Mouse (Mus musculus): ENCODE results near the gene Lactb. TPM values are rescaled to one million over a fixed set of nuclear protein-coding genes. Genes with fewer than 3 reads are reported as not detected.
"Not testable (repeated sequence)": the region's sequence is repeated elsewhere in the genome, so short reads cannot be mapped to it uniquely, and the experiment has no call there.

The Lactb gene
- polyA plus RNA-seq, 1 experiment from 2014 or later: 8.5 TPM

DNA sequence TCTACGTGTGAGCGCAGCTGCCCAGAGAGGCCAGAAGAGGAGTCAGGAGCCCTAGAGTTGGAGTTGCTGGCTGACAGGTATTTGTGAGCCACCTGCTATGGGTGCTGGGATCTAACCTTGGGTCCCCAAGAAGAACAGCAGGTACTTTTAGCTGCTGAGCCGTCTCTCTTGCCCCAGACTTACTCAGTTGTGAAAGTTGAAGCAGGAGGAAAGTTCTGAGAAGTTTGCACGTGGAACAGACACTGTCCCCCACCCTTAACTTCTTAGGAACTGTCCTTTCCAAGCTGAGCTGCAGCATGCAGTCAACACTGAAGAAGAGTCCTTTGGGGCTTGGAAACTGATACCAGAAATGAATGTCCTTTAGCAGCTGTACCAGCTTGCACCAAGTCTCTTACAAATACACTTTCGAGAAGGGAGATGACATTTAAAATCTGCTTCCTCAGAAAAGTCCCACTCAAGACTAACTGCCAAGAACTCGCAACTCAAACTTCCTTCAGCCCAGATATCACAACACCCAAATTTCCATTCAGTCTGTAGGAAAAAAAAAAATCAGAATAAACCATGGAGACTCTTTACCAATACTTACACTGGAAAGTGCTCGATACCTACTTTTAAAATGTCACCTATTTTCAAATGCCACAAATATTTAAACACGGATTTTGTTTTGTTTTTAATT lies 57.9 kb downstream of the Lactb start:
- Histone ChIP-seq H3K36me3 (ENCODE audit: poor library complexity, severe bottlenecking) (no peaks in the 10 kb centered on the region), H3K9me3 (replicated peaks) (no peaks in the 10 kb centered on the region), H3K4me3 (no peak overlapping the region; the same call in 1 of the 2 replicates), H3K27ac (no peak overlapping the region), H3K9ac (no peak overlapping the region), H3K4me2 (peak overlapping the region; percentile 89; the same call in 1 of the 2 replicates), H3K4me1 (peaks cover 56% of the 10 kb centered on the region), H3K27me3 (no peaks in the 10 kb centered on the region)
- WGBS: 95% methylated on average over 8 of the region's 8 CpGs
- ATAC-seq: no peak

DNA sequence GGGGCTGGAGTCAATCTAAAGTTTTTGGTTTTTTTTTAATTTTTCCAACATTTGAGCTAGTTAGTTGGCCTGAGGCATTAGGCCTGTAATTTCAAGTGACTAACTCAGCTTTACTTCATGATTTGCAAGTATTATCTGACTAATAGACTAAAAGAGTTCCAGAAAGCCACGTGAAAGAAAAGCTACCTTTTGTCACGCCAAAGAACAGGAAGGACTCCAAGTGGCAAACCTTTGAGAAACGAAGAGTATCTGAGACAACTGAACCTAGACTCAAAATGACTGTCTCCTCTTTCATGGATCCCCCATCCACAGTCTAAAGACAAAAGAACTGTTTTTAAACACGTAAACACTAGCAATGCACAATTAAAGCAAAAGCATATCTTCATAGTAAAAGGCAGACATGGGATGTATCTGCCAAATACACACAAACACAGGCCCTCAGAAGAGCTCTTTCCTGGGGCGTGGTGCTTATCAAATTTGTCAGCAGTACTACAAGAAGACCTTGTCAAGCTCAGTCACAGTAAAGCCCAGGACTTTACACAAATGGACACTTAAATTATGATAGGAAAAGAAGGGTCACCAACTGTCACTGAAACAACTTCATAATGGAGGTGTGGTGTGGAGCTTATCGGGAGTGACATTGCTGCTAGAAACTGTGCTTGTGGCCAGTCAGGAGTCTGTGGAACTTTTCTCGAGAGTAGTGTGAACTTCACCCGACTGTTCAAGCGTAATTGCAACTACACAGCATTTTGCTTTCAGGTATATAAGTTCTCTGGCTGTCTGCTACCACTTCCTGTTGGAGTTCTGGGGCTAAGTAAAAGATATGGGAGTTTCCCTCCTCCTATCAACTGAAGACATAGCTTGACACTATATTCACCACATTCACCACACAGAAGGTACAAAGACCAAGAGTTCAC lies 59.2 kb downstream of the Lactb start:
- no peak overlapping the region for H3K9ac ChIP-seq
- H3K36me3 ChIP-seq (ENCODE audit: poor library complexity, severe bottlenecking): no peaks in the 10 kb centered on the region
- H3K4me2 ChIP-seq: no peak overlapping the region
- no peak overlapping the region for H3K27ac ChIP-seq
- no peak for ATAC-seq
- WGBS: 91% methylated on average over 9 of the region's 9 CpGs
- H3K4me1 ChIP-seq: peaks cover 68% of the 10 kb centered on the region
- H3K9me3 ChIP-seq (replicated peaks): no peaks in the 10 kb centered on the region
- no peaks in the 10 kb centered on the region for H3K27me3 ChIP-seq
- no peak overlapping the region for H3K4me3 ChIP-seq

DNA sequence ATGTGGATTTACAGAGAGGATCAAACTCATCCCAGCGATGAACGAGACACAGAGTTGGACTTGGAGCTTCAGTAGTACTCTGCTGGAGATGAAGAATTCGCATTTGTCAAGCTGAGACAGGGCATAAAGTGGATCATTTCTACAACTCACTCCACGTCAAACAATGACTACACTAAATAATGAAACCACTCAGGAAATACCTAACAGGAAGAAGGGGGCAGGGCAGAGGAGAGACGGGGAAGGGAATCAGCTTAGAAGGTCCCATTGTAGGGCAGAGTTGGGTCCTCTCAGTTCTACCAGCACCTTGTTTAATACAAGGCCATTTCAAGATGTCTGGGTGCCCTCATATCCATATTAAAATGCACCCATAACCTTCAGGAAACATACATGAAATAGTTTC lies 59.9 kb downstream of the Lactb start:
- Histone ChIP-seq H3K9me3 (replicated peaks) (no peaks in the 10 kb centered on the region), H3K4me1 (peaks cover 66% of the 10 kb centered on the region), H3K9ac (no peak overlapping the region), H3K36me3 (ENCODE audit: poor library complexity, severe bottlenecking) (no peaks in the 10 kb centered on the region), H3K27ac (no peak overlapping the region), H3K27me3 (no peaks in the 10 kb centered on the region), H3K4me2 (no peak overlapping the region), H3K4me3 (no peak overlapping the region)
- no peak for ATAC-seq
- WGBS: 92% methylated on average over 5 of the region's 5 CpGs

DNA sequence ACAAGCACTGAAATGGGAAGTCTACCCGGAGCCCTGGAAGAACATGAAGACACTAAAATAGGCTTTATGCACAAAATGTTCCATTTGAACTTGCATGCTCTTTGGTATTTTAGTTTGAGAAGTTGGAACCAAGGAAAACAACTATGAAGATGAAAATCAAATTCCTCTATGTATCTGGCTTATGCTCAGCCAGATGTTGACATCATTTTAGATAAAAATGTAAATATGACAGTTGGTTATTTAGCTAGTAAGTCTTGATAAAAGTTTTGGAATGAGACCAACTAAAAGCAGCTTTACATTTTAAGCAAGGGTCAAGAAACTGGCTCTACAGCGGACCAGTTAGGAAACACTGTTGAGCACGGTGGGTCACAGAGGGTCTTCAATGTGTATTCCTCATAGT lies 60.7 kb downstream of the Lactb start:
- peaks cover 70% of the 10 kb centered on the region for H3K4me1 ChIP-seq
- WGBS: 97% methylated on average over 3 of the region's 3 CpGs
- ATAC-seq: no peak
- no peak overlapping the region for H3K4me3 ChIP-seq
- H3K27ac ChIP-seq: no peak overlapping the region
- H3K4me2 ChIP-seq: no peak overlapping the region
- no peaks in the 10 kb centered on the region for H3K36me3 ChIP-seq (ENCODE audit: poor library complexity, severe bottlenecking)
- H3K27me3 ChIP-seq: no peaks in the 10 kb centered on the region
- H3K9ac ChIP-seq: no peak overlapping the region
- no peaks in the 10 kb centered on the region for H3K9me3 ChIP-seq (replicated peaks)

DNA sequence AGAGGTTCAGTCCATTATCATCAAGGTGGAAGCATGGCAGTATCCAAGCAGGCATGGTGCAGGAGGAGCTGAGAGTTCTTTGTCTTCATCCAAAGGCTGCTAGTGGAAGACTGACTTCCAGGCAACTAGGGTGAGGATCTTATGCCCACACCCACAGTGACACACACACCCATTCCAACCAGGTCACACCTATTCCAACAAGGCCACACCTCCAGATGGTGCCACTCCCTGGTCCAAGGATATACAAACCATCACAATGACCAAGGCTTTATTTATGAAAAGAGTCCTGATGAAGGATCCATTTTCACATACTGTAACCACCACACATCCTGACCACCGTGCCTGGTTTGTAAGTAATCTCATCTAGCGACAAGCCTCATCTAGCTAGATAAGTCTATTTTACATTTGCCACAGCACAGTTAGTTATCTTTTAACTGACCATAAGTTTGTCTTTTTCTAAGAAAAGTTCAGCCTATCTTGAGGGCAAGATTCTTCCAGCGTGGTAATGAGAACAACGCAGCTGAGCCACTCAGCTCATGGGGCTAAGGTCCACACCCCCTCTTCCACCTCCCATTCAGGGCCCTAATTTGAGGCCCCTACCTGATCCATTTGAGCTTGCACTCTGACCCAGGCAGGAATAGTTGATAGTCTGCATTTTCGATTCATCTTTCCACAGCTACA lies 61.9 kb downstream of the Lactb start:
- not testable (repeated sequence) for H3K4me3 ChIP-seq
- peak overlapping the region; percentile 79; the same call in 1 of the 2 replicates for H3K27ac ChIP-seq
- peaks cover 67% of the 10 kb centered on the region for H3K4me1 ChIP-seq

DNA sequence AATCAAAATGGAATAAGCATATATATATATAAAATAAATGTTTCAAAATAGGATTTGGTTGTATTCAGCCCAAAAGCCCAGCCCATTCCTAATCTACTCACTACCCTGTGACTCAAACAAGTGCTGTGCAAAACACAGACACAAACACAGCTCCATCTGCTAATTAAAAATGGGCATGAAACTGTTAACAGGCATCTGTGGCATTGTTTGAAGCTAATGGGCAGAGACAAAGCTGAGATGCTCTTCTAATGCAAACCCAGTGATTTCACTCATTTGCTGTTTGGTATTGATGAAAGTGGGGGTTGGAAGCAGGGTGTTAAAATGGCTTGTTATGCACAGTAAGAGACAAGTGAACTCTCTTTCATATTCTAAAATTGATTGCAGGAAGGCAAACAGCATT lies 63.0 kb downstream of the Lactb start:
- Histone ChIP-seq H3K9me3 (replicated peaks) (no peaks in the 10 kb centered on the region), H3K4me3 (no peak overlapping the region), H3K36me3 (ENCODE audit: poor library complexity, severe bottlenecking) (no peaks in the 10 kb centered on the region), H3K4me1 (peaks cover 63% of the 10 kb centered on the region), H3K9ac (no peak overlapping the region), H3K4me2 (peak overlapping the region; percentile 34), H3K27ac (peak overlapping the region; percentile 79), H3K27me3 (no peaks in the 10 kb centered on the region)
- ATAC-seq: peak; percentile 75

More for the DNA sequence above, 61.9 kb downstream of the Lactb start:
- H3K36me3 ChIP-seq (ENCODE audit: poor library complexity, severe bottlenecking); H3K27me3 ChIP-seq; H3K9me3 ChIP-seq (replicated peaks); ATAC-seq; H3K9ac ChIP-seq; H3K4me2 ChIP-seq: not testable (repeated sequence)
- 97% methylated on average over 5 of the region's 5 CpGs for WGBS

DNA sequence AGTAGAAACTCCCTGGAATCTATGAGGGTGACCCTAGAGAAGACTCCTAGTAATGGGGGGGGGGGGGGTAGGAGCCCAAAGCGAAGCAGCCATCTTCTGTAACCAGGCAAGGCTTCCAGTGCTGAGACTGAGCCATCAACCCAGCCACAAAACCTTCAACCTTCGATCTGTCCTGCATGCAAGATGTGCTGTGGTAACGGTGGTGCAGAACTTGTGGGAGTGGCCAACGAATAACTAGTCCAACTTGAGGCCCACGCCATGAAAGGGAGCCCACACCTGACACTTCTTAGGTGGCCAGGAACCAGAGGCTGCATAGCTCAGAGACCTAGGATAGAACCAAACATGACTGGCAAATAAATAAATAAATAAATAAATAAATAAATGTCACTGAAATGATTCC lies 64.6 kb downstream of the Lactb start:
- WGBS: 89% methylated on average over 5 of the region's 5 CpGs
- Histone ChIP-seq H3K27me3 (no peaks in the 10 kb centered on the region), H3K9me3 (replicated peaks) (no peaks in the 10 kb centered on the region), H3K4me3 (no peak overlapping the region), H3K27ac (no peak overlapping the region), H3K9ac (no peak overlapping the region), H3K4me2 (no peak overlapping the region), H3K4me1 (peaks cover 67% of the 10 kb centered on the region), H3K36me3 (ENCODE audit: poor library complexity, severe bottlenecking) (no peaks in the 10 kb centered on the region)
- ATAC-seq: no peak

DNA sequence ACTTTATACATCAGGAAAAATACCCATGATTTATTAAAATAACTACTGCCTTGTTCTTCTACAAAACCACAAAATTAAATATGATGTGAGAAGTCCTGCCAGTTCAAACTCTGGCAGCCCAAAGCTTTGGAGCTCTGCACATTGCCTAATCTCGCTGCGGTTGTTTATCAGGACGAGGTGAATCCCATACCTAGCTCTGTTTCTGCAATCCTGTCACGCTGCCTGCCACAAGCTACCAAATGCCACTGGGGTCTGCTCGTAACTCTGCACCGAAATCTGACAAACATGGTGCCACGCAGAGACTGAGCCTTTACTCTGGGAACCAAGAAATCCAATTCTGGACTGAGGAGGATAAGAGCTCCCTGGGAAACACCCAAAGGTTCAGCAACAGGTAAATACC lies 65.4 kb downstream of the Lactb start:
- 91% methylated on average over 7 of the region's 7 CpGs for WGBS
- Histone ChIP-seq H3K27ac (no peak overlapping the region), H3K9ac (no peak overlapping the region), H3K27me3 (no peaks in the 10 kb centered on the region), H3K4me1 (peaks cover 65% of the 10 kb centered on the region), H3K9me3 (replicated peaks) (no peaks in the 10 kb centered on the region), H3K36me3 (ENCODE audit: poor library complexity, severe bottlenecking) (no peaks in the 10 kb centered on the region), H3K4me3 (no peak overlapping the region), H3K4me2 (no peak overlapping the region)
- no peak for ATAC-seq

DNA sequence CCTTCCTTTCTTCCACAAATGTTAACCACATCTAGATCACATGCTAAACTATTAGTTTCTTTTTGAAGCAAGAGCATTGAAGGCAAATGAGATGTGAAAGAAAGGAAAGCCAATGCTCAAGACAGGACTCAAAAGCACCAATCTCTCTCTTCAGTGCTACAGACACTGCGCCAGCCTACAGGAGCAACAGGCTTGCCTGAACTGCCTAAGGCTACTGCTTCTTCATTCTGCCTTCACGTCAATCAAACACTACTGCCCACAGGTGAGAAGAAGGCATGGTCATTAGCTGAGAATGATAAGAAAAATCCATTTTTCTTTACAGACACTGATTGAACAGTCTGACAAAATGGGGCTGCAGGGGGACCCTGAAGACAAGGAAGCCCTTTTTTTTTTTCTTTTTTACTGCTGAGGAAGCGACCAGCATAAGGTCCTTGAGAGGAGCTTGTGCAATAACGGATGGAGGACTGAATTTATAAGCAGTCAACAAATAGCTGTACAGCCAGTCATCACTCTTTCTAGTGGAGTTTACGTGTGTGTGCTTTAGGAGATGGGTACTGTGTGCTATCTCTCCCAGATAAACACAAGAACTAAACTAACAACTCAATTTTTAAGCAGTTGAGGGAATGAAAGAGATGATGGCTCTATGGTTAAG lies 67.4 kb downstream of the Lactb start:
- no peak overlapping the region for H3K9ac ChIP-seq
- peaks cover 55% of the 10 kb centered on the region for H3K4me1 ChIP-seq
- H3K4me3 ChIP-seq: no peak overlapping the region
- no peaks in the 10 kb centered on the region for H3K36me3 ChIP-seq (ENCODE audit: poor library complexity, severe bottlenecking)
- WGBS: 93% methylated on average over 5 of the region's 5 CpGs
- ATAC-seq: no peak
- H3K27ac ChIP-seq: no peak overlapping the region
- H3K27me3 ChIP-seq: no peaks in the 10 kb centered on the region
- H3K9me3 ChIP-seq (replicated peaks): no peaks in the 10 kb centered on the region
- H3K4me2 ChIP-seq: no peak overlapping the region

DNA sequence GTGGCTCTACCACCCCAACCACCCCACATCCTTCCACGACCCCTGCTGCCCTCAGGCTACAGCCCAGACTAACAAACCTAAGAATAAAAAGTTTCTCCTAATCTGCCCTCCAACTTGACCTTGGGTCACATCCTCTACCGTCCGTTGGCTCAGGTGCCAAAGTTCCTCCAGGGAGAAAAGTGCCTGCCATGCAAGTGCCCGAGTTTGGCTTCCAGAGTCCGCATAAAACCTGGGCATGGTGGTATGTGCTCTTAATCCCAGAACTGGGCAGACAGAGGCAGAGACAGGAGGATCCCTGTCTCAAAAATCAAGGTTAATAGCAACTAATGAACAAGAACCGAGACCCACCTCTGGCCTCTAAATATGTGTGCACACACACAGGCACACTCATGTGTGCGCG lies 68.2 kb downstream of the Lactb start:
- no peaks in the 10 kb centered on the region for H3K9me3 ChIP-seq (replicated peaks)
- WGBS: 92% methylated on average over 8 of the region's 8 CpGs
- no peak overlapping the region for H3K4me2 ChIP-seq
- H3K4me3 ChIP-seq: no peak overlapping the region
- no peak overlapping the region for H3K27ac ChIP-seq
- H3K9ac ChIP-seq: no peak overlapping the region
- peaks cover 48% of the 10 kb centered on the region for H3K4me1 ChIP-seq
- H3K36me3 ChIP-seq (ENCODE audit: poor library complexity, severe bottlenecking): no peaks in the 10 kb centered on the region
- ATAC-seq: no peak
- H3K27me3 ChIP-seq: no peaks in the 10 kb centered on the region

DNA sequence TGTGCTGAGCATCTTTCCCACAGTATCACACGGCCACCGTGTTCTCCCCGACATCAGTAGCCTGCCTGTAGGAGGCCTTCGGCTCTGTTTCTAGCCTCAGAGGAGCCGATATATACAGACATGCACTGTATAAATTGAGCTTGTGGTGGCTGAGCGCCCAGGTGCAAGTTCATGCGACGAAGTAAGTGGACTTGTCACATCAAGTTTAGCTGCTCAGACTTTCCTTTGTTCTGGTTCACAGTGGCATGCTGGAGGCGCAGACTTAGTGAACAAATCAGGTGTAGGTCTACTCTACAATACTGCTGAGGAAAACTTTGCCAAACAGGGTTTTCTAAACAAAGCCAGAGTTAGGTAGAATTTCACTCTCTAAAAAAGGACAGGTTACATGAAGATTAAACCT lies 69.3 kb downstream of the Lactb start:
- Histone ChIP-seq H3K9me3 (replicated peaks) (no peaks in the 10 kb centered on the region), H3K27me3 (no peaks in the 10 kb centered on the region), H3K4me2 (no peak overlapping the region), H3K4me1 (peaks cover 36% of the 10 kb centered on the region), H3K4me3 (no peak overlapping the region), H3K27ac (no peak overlapping the region), H3K36me3 (ENCODE audit: poor library complexity, severe bottlenecking) (no peaks in the 10 kb centered on the region), H3K9ac (no peak overlapping the region)
- ATAC-seq: 0 out of 2 replicates have a peak, but pooled peaks have one; percentile 19
- WGBS: 61% methylated on average over 9 of the region's 9 CpGs

All from forebrain, embryonic 13.5 days (tissue).